ENCODE assay signal across 11 mouse cellular contexts in genomic region chr7:116119306-116119857, GRCm38 (mm10).
"Had no signal": no experiment of that assay in that cellular context is flagged by ENCODE, and none has a peak within 500 bp of the region (broad histone marks: within the 10 kb centered on the region; RNA-seq: fewer than 3 reads in every experiment).

No protein-coding gene starts in this region.

- H3K9ac ChIP-seq: kidney, embryonic 15.5 days; liver, embryonic 13.5 days; lung, embryonic 15.5 days had no signal

- H3K4me2 ChIP-seq: kidney, embryonic 15.5 days; liver, embryonic 13.5 days; lung, embryonic 15.5 days had no signal

- H3K4me1 ChIP-seq: kidney, embryonic 15.5 days; lung, embryonic 15.5 days had no signal

- H3K27ac ChIP-seq: kidney, embryonic 15.5 days; liver, embryonic 13.5 days; lung, embryonic 15.5 days; macrophage had no signal

- H3K9me3 ChIP-seq: kidney, embryonic 15.5 days; liver, embryonic 13.5 days; lung, embryonic 15.5 days had no signal

- DNase-seq: kidney, adult 11 months; kidney, adult 8-10 months; kidney, postnatal 10 days; kidney, postnatal 36 days; liver, embryonic 13.5 days; midbrain, embryonic 14.5 days; thymus, adult 18-20 months; thymus, postnatal 36 days had no signal

- H3K27me3 ChIP-seq: kidney, embryonic 15.5 days; liver, embryonic 13.5 days; lung, embryonic 15.5 days had no signal

- H3K36me3 ChIP-seq: kidney, embryonic 15.5 days; liver, embryonic 13.5 days; lung, embryonic 15.5 days had no signal

- H3K4me3 ChIP-seq: kidney, embryonic 15.5 days; liver, embryonic 13.5 days; lung, embryonic 15.5 days had no signal
